Mouse (Mus musculus) left cerebral cortex, adult 2 months (tissue): ENCODE measurements at regions not wholly inside any gene's neighbourhood (a gene's known extent, or its start where the extent isn't known, plus 50 kb on each side); places are given as distances from the start of the nearest gene placed in this dataset.

Experiments used
- DNase-seq, 2 experiments: peaks; one replicate each; pipeline ENCODE4 v3.0.0; 2021 to 2022; ENCODE audit warnings: low spot score in 2 of 2, mixed read lengths in 1 of 2; ENCODE audit errors: extremely low spot score in 1 of 2
- H3K27ac ChIP-seq: fragments of 200-600 bp; 2 replicates; pipeline ENCODE4 v1.8.1; 2022
- H3K4me3 ChIP-seq: fragments of 200-600 bp; 2 replicates; pipeline ENCODE4 v1.8.1; 2022
- CTCF ChIP-seq: fragments of 200-600 bp; IDR thresholded peaks from 2 replicates; pipeline ENCODE4 v1.8.1; 2022; ENCODE audit warnings: antibody characterized with exemption, mild to moderate bottlenecking, moderate library complexity
- intact Hi-C: fragments of 180-260 bp; cut with DNase I; formaldehyde crosslinking; loops from one replicate; pipeline ENCODE4 v1.15.1; 2025

- DNase-seq = peak in 1 of 2 experiments; percentile 21
- Histone ChIP-seq H3K27ac (peak overlapping the region; percentile 28; the same call in 1 of the 2 replicates), H3K4me3 (no peak overlapping the region)
- intact Hi-C loops = loop anchor here (2.0 kb wide), 1 partner anchor 1471 kb away; no protein-coding TSS in a partner anchor
- TF ChIP-seq CTCF = peak; percentile 67
Observed at GRCm38 (mm10) chr5:43360298-43360697, 127.3 kb downstream of the Cpeb2 start.

GRCm38 (mm10) chr5:43361026-43361425, 128.1 kb downstream of the Cpeb2 start:
- no peak for DNase-seq
- no peak overlapping the region for H3K27ac ChIP-seq
- intact Hi-C loops = loop anchor here (2.0 kb wide), 1 partner anchor 1472 kb away; no protein-coding TSS in a partner anchor
- no peak for TF ChIP-seq CTCF
- H3K4me3 ChIP-seq = no peak overlapping the region

GRCm38 (mm10) chr5:43372385-43372784, 139.4 kb downstream of the Cpeb2 start:
- DNase-seq = no peak
- TF ChIP-seq CTCF = no peak
- H3K4me3 ChIP-seq = no peak overlapping the region
- H3K27ac ChIP-seq = no peak overlapping the region
- intact Hi-C loops = no loop called here

- DNase-seq = no peak
- Histone ChIP-seq H3K27ac (no peak overlapping the region), H3K4me3 (no peak overlapping the region)
- intact Hi-C loops = loop anchor here (5.0 kb wide), 1 partner anchor 973 kb away; no protein-coding TSS in a partner anchor
- TF ChIP-seq CTCF = no peak
Observed at GRCm38 (mm10) chr5:43384689-43385375, 130.5 kb upstream of the C1qtnf7 start.

- no peak for DNase-seq
- intact Hi-C loops = loop anchor here (5.0 to 10.0 kb wide), 2 partner anchors 144 to 1216 kb away; no protein-coding TSS in a partner anchor
- H3K4me3 ChIP-seq = no peak overlapping the region
- TF ChIP-seq CTCF = no peak
- no peak overlapping the region for H3K27ac ChIP-seq
Observed at GRCm38 (mm10) chr5:43390997-43391396, 124.3 kb upstream of the C1qtnf7 start.

- intact Hi-C loops = loop anchor here (2.0 to 10.0 kb wide), 3 partner anchors 144 to 1503 kb away; no protein-coding TSS in a partner anchor
- peak; percentile 74 for TF ChIP-seq CTCF
- no peak overlapping the region for H3K4me3 ChIP-seq
- DNase-seq = peak; percentile 17 to 49
- no peak overlapping the region for H3K27ac ChIP-seq
Observed at GRCm38 (mm10) chr5:43391412-43392029, 123.8 kb upstream of the C1qtnf7 start.

- Histone ChIP-seq H3K27ac (no peak overlapping the region), H3K4me3 (no peak overlapping the region)
- intact Hi-C loops = loop anchor here (2.0 to 10.0 kb wide), 3 partner anchors 146 to 1504 kb away; no protein-coding TSS in a partner anchor
- no peak for TF ChIP-seq CTCF
- no peak for DNase-seq
Observed at GRCm38 (mm10) chr5:43392908-43393545, 122.3 kb upstream of the C1qtnf7 start.

GRCm38 (mm10) chr5:43417259-43417658, 98.1 kb upstream of the C1qtnf7 start:
- intact Hi-C loops = no loop called here
- no peak for DNase-seq
- no peak overlapping the region for H3K27ac ChIP-seq
- H3K4me3 ChIP-seq = no peak overlapping the region
- no peak for TF ChIP-seq CTCF

GRCm38 (mm10) chr5:43422815-43423687, 92.3 kb upstream of the C1qtnf7 start:
- TF ChIP-seq CTCF = peak; percentile 84
- Histone ChIP-seq H3K27ac (no peak overlapping the region), H3K4me3 (no peak overlapping the region)
- intact Hi-C loops = loop anchor here (1.0 kb wide), 1 partner anchor 211 kb away; no protein-coding TSS in a partner anchor
- peak; percentile 52 to 72 for DNase-seq

- Histone ChIP-seq H3K4me3 (no peak overlapping the region), H3K27ac (no peak overlapping the region)
- TF ChIP-seq CTCF = no peak
- DNase-seq = no peak
- intact Hi-C loops = no loop called here
Observed at GRCm38 (mm10) chr5:43424551-43425257, 90.6 kb upstream of the C1qtnf7 start.

- TF ChIP-seq CTCF = no peak
- DNase-seq = no peak
- intact Hi-C loops = no loop called here
- H3K27ac ChIP-seq = no peak overlapping the region
- no peak overlapping the region for H3K4me3 ChIP-seq
Observed at GRCm38 (mm10) chr5:43433337-43433736, 82.0 kb upstream of the C1qtnf7 start.
